Mouse (Mus musculus): ENCODE results near the gene Prdx5.

The Prdx5 gene

DNA sequence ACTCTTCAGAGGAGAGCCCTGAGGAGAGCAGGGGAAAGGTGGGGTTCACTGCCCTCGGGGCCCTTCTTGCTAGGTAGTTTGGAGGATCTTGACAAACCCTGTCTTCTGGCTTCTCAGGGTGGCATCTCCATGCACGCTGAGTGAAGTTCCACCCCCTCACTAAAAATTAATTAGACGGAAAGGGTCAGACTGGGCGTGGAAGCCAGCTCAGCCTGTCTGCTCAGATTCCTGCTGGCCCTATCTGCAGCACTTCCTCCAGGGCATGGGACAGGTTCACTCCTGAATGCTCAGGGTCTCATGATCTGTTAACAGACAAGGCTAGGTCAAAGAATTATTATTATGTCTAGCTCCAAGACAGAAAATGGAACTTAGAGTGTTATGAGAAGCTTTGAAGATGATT is 17.4 kb downstream of the Prdx5 start:
- no peak for DNase-seq (ENCODE audit: low spot score in 2 of 2)

DNA sequence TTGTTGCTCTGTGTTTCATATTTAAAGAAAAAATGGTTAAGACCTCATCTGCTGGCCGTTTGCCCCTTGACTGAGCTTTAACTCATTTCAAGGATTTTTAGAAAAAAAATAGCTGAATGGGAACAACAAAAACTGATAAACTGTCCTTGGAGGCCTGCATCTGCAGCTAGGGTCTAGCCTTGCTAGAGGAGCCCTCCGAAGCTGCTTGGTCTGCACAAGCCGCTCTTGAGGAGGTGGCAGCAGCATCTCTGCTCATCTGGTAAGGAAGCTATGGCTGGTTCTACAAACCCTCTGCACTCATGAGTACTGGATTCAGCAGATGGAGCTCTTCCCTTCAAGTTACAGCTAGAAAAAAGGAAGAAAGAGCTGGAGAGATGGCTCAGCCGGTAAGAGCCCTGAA is 31.9 kb downstream of the Prdx5 start:
- no peak for DNase-seq (ENCODE audit: low spot score in 2 of 2)

DNA sequence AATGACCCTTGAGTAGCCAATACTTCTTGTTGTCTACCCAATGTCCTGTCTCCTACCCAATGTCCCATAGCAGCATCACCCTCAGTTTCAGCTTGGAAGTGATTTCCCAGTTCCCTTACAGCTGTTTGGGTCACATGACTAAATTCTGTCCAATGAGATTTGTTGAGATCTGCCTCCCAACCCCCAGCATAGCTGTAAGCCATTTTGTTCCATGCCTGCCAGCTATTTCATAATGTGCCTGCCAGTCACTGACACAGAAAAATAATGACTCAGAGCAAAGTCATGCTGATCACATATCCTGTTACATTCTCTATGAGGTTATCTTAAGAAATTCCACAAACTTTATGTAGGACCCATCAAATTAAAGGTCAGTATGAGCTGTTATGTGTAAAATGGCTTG is 33.1 kb downstream of the Prdx5 start:
- DNase-seq (ENCODE audit: low spot score in 2 of 2): no peak

DNA sequence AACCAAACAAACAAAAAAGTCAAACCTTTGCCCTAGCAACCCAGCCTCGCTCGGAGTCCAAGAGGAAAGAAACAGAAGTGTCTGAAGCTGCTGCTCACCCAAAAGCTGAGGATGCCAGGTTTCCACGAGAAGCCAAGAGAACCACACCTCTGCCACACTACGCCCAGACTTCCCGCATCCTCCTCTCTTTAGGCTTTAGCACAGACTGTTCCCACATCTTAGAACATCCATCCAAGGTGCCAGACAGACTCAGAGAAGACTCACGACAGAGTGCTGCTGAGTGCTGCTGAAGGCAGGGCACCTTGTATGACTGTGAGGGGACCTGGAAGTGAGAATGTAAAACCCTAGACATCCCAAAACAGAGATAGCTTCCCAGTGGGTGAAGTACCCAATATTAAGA is 34.1 kb downstream of the Prdx5 start:
- no peak for DNase-seq (ENCODE audit: low spot score in 2 of 2)

DNA sequence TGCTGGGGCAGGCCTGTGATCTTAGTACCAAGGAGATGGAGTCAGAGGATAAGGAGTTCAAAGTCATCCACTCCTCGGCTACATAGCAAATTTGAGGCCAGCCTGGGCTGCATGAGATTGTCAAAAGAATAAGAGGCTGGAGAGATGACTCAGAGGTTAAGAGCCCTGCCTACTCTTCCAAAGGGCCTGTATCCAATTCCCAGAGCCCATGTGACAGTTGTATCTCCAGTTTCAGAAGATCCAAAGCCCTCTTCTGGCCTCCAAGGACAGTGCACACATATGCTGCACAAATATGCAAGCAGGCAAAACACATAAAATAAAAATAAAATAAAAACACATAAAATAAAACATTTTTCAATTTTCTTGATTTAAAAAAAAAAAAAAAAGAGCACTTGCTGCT is 35.6 kb downstream of the Prdx5 start:
- DNase-seq (ENCODE audit: low spot score in 2 of 2): no peak

DNA sequence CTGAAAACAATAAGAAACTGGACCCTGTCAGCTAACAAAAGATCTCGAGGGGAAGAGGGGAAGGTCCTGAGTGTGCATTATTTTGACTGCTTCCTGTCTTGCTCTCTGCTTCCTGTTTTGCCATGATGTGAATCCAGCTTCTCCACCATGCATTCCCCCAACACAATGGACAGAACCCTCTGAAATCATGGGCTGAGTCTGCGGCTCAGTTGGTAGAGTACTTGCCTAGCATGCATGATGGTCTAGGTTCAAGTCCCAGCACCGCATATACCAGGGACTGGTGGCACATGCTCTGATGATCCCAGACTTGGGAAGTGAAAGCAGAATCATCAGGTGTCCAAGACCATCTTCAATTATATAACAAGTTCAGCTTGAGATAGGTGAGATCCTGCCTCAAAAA is 37.2 kb downstream of the Prdx5 start:
- DNase-seq (ENCODE audit: low spot score in 2 of 2): no peak

DNA sequence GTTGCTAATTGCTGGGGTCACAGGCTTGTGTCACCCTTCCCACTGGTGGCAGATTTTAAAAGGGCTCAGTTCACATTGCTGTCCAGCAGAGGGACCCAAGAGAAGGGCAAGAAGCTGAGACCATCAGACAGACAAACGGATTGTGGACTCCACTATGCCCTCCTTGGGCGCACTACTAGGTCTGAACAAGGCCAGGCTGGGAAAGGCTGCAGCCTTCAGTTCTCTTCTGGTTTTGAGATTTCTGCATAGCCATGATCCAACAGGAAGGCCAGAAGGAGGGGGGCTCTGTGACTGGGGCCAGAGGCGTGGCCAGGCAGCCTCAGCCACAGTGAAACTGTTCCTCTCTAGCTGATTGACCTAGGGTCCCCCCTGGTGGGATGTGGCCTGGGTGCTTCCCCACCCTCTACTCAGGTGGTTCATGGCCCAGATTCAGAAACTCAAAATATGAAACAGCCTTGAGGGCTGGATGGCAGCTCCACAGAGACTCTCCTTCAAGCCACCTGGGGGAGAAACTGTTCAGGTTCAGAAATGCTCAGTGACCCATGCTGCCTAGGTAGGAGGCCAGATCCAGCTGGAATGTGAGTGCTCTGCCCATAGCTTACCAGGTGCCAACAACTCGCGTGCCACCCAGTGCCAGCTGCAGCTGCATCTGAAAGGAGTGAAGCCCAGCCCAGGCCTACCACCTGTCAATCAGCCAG is 38.2 kb downstream of the Prdx5 start:
- DNase-seq (ENCODE audit: low spot score in 2 of 2): no peak

DNA sequence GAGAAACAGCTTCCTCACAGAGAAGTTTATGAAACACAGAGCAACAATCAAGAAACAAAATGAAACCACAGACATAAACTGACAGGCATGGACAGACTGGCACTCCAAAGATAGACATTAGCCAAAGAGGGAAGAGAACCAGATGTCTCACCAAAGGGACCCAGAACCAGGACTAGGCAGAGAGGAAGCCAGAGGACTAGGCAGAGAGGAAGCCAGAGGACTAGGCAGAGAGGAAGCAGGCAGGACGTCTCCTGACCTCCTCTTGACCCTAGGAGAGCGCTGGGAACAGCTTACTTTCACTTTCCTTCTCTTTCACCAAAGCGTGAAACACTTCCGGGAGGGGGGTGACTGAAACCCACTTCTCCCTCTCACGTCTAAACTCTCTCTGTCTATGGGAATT is 40.6 kb downstream of the Prdx5 start:
- DNase-seq (ENCODE audit: low spot score in 2 of 2): no peak

DNA sequence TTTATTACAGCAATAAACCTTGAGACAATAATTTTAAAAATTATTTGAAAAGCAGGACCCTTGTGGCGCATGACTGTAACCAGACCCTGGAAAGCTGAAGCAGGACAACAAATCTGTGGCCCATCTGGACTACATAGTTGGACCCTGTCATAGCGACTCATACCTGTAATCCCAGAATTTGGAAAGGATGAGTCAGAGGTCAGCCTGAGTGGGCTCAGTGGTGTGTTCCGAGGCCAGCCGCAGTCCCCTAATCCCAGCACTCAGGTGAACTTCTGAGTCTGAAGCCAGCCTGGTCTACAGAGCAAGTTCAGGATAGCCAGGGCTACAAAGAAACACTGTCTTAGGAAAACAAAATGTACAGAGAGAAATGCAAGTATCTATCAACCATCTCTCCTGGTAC is 48.5 kb downstream of the Prdx5 start:
- no peak for DNase-seq (ENCODE audit: low spot score in 2 of 2)

DNA sequence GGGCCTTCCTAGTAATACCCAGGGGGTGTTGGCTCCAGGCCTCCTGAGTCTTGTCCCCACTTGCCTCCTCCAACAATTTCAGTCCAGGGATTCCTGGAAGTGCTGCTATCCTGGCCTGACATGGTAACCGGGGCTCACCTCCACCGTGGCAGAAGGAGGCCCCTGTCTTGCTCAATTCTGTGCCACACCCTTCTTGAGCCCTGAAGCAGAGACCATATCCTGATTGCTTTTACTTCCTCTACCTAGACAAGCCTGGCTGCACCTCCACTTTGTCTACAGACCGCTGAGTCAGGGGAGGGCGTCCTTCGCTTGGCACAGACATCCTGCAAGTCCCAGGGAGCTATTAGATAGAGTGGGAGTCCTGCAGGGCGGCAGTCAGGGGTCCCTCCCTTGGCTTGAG is 49.2 kb downstream of the Prdx5 start:
- DNase-seq (ENCODE audit: low spot score in 2 of 2): no peak

DNA sequence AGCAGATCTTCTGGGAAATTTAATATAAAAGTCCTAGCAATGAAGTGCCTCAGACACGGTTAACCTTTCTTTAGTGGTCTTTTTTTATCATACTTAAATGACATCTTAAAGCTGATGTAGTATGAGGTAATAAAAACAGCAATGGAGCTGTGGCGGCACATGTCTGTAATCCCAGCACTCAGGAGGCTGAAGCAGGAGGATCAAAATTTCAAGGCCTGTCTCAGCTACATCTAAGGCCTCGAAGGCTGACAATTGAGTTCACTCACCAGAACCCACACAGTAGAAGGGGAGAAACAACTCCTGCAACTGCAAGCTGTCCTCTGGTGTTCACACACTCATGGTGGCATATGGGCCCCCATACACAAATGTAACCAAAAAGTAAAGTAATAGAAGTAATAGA is 49.9 kb downstream of the Prdx5 start:
- no peak for DNase-seq (ENCODE audit: low spot score in 2 of 2)

DNA sequence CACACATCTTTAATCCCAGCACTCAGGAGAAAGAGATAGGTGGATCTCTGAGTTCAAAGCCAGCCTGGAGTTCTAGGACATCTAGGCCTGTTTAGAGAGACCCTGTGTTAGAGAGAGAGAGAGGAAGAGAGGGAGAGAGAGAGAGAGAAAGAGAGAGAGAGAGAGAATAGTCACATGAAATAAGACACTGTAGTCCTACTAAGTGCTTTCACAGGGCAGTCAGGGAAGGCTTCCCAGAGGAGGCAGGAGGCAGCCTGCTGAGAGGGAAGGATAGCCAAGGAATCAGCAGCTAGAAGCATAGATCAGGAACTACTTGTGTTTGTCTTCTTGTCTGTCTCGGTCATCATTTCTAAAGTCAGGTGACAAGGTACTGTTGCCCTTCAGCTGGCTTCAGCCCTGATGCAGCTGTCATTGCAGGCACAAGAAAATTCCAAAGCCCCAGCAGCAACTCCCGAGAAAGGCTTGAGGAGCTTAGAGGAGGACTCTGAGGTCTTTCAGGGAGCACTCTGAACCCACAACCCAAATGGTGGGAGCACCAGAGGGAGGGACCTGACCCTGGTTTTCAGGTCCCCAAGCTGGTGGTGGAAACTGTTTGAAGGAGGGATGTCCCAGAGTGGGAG is 50.8 kb downstream of the Prdx5 start:
- DNase-seq (ENCODE audit: low spot score in 2 of 2): no peak

DNA sequence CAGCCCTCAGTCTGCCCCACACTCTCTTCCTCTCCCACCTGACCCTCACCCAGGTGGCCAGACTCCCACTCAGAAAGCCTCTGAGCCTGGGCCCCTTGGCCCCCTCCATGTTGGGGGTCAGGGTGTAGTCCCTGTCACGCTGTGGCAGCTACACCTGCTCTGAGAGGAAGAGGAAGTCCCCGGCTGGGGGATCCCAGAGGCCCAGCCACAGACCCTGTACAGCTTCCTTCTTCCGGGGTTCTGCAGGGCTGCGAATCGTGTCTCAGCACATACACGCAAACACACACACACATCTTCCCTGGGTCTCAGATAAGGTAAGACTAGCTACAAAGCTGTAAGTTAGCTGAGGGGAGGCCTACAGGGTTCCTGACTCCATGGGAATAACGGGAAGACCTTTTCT is 51.9 kb downstream of the Prdx5 start, which contains the start of gene Ccdc88b:
Gene Ccdc88b (minus strand): TSS at position 181 of the 400 bp plus-strand sequence.
- no peak for DNase-seq (ENCODE audit: low spot score in 2 of 2)

DNA sequence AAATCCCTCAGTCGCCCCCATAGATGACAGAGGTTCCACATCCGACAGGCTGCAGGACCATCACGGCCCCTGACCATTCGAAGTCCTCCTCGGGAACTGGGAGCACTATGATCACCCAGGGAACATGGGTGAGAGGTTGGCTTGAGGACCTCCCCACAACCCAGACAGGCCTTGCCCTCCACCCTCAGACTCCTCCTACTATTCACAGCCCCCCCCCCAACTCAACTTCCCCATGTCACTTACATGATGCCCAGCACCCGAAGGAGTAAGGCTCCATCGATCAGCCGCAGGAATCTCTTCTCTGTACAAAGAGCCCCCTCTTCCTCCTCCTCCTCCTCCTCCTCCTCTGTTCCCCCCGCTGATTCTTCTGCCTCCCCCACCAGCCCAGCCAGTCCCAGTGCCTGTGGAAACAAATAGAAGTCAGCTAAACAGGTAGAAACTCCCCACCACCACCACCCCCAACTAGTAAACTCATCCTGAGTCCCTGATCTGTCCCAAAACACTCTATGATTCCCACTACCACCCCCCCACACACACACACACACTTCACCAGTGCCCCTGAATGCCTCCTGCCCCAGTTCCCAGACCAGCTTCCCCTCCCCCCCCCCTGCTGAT is 52.4 kb downstream of the Prdx5 start:
- DNase-seq (ENCODE audit: low spot score in 2 of 2): no peak

DNA sequence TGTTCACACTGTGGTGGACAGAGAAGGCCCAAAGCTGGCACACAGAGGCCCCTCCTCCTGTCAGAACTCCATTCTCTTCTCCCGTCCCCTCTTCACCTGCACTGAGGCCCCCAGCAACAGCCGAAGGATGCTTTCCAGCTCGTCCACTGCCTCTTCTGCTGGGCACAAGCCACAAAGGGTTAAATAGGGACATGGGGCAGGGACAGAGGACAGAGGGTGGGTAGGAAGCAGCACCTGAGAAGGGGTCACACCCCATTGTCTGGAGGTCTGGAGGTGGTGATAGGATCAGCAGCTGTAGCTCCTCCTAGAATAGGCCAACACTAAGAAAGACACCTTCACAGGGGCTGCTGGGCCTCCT is 52.9 kb downstream of the Prdx5 start:
- no peak for DNase-seq (ENCODE audit: low spot score in 2 of 2)

All from right cerebral cortex, adult 2 months (tissue).